Mouse (Mus musculus): ENCODE results near the gene Bbip1.

DNA sequence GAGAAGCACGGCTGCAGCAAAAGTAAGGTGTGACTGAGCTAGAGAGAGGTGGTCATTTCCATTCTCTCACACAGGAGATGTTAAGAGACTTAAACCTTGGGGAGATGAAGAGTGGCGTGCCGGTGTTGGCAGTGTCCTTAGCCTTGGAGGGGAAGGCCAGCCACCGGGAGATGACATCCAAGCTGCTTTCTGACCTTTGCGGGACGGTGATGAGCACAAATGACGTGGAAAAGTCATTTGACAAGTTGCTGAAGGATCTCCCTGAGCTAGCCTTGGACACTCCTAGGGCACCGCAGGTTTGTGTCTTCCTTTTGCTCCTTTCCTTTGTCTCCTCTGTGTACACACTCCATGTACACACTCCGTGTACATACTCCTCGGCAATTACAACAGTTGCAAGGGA lies 24.9 kb downstream of the Bbip1 start:
- TF ChIP-seq CTCF (IDR thresholded peaks at IDR 0.05; ENCODE audit: extremely low read depth, insufficient read length, insufficient replicate concordance, low read depth, low read length) (no peak), POLR2A (IDR thresholded peaks at IDR 0.05; ENCODE audit: low read depth, low read length) (no peak)
